Mouse (Mus musculus) testis, adult 2 months (tissue): ENCODE measurements around the gene Bmp2. TPM values are rescaled to one million over a fixed set of nuclear protein-coding genes. Genes with fewer than 3 reads are reported as not detected.
A peak's percentile ranks its signal among the peaks of the same experiment; 100 is the strongest.

Experiments
- H3K27ac ChIP-seq: fragments of 200-500 bp; 2 replicates; pipeline ENCODE4 v1.5.1; 2012; ENCODE audit warnings: low read depth, low read length; ENCODE audit not compliant: control insufficient read depth, insufficient read depth
- H3K27me3 ChIP-seq: fragments of 200-500 bp; 2 replicates; pipeline ENCODE4 v1.6.1; 2012; ENCODE audit warnings: mild to moderate bottlenecking, low read length, moderate library complexity; ENCODE audit not compliant: control insufficient read depth, insufficient read depth
- H3K36me3 ChIP-seq: fragments of 200-500 bp; 2 replicates; pipeline ENCODE4 v1.6.1; 2012; ENCODE audit warnings: mild to moderate bottlenecking, low read length; ENCODE audit not compliant: control insufficient read depth, insufficient read depth
- H3K4me1 ChIP-seq: fragments of 200-500 bp; 2 replicates; pipeline ENCODE4 v1.6.1; 2012; ENCODE audit warnings: low read length; ENCODE audit not compliant: control insufficient read depth, insufficient read depth
- H3K4me3 ChIP-seq: fragments of 200-500 bp; 2 replicates; pipeline ENCODE4 v1.5.1; 2012; ENCODE audit warnings: low read depth, mild to moderate bottlenecking, low read length, moderate library complexity, mixed read lengths; ENCODE audit not compliant: control insufficient read depth
- CTCF ChIP-seq: fragments of 200-500 bp; IDR thresholded peaks from 2 replicates; pipeline ENCODE4 v1.5.1; 2012; ENCODE audit warnings: low read depth, mild to moderate bottlenecking, inconsistent platforms, low read length, moderate library complexity; ENCODE audit not compliant: control insufficient read depth, insufficient read depth, insufficient replicate concordance
- POLR2A ChIP-seq: fragments of 200-500 bp; IDR thresholded peaks from 2 replicates; pipeline ENCODE4 v1.6.1; 2012; ENCODE audit warnings: low read depth, mild to moderate bottlenecking, inconsistent platforms, low read length, moderate library complexity; ENCODE audit not compliant: control insufficient read depth
- polyA plus RNA-seq: library from polyadenylated mRNA; depleted of rRNA; stranded (reverse); fragments of >200 nt; gene quantifications from 2 replicates; pipeline ENCODE4 v1.2.3, GENCODE M21; 2012

Bmp2 gene
- polyA plus RNA-seq, 1 experiment, result 0.04 TPM

GRCm38 (mm10) chr2:133591562-133592255 lies 39.8 kb downstream of the Bmp2 start:
- H3K4me3 ChIP-seq, result peak overlapping the region; percentile 19
- no peaks in the 10 kb centered on the region for H3K36me3 ChIP-seq
- TF ChIP-seq CTCF (no peak), POLR2A (no peak)
- peaks cover 2% of the 10 kb centered on the region; the same call in 1 of the 2 replicates for H3K4me1 ChIP-seq
- H3K27me3 ChIP-seq, result no peaks in the 10 kb centered on the region
- no peak overlapping the region for H3K27ac ChIP-seq
